Mouse (Mus musculus) cortical plate, adult 2 months (tissue): ENCODE measurements around the gene Prickle4.

Experiments used
- CTCF ChIP-seq: fragments of 200-500 bp; IDR thresholded peaks from 2 replicates; pipeline ENCODE4 v1.5.1; 2011; ENCODE audit warnings: mild to moderate bottlenecking, control low read depth, low read length; ENCODE audit not compliant: insufficient read depth; ENCODE audit errors: extremely low read depth
- POLR2A ChIP-seq: fragments of 200-500 bp; IDR thresholded peaks from 2 replicates; pipeline ENCODE4 v1.6.1; 2011; ENCODE audit warnings: mild to moderate bottlenecking, low read length, control low read depth; ENCODE audit not compliant: insufficient read depth; ENCODE audit errors: extremely low read depth

DNA sequence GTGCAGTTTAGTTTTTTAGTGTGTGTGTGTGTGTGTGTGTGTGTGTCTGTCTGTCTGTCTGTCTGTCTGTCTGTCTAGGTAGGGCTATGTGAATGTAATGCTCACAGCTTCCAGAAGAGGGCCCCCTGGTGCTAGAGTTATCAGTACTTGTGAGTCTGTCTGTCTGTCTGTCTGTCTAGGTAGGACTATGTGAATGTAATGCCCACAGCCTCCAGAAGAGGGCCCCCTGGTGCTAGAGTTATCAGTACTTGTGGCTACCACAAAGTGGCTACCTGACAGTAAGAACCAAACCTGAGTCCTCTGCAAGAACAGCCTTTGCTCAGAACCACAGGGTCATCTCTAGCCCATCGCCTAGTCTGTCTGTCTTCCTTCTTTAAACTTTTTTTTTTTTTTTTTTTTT, 47.9 kb downstream of the Prickle4 start:
- TF ChIP-seq POLR2A: no peak
- TF ChIP-seq CTCF: peak; percentile 58
